Mouse (Mus musculus): ENCODE results near the gene Fam131c. TPM values are rescaled to one million over a fixed set of nuclear protein-coding genes. Genes with fewer than 3 reads are reported as not detected.
A peak's percentile ranks its signal among the peaks of the same experiment; 100 is the strongest.

The Fam131c gene
- polyA plus RNA-seq (2014; fragmentation: Nextera tagmentation; extraction: Ambion mirVana): 0.34 and 0.57 TPM in 2 replicates

DNA sequence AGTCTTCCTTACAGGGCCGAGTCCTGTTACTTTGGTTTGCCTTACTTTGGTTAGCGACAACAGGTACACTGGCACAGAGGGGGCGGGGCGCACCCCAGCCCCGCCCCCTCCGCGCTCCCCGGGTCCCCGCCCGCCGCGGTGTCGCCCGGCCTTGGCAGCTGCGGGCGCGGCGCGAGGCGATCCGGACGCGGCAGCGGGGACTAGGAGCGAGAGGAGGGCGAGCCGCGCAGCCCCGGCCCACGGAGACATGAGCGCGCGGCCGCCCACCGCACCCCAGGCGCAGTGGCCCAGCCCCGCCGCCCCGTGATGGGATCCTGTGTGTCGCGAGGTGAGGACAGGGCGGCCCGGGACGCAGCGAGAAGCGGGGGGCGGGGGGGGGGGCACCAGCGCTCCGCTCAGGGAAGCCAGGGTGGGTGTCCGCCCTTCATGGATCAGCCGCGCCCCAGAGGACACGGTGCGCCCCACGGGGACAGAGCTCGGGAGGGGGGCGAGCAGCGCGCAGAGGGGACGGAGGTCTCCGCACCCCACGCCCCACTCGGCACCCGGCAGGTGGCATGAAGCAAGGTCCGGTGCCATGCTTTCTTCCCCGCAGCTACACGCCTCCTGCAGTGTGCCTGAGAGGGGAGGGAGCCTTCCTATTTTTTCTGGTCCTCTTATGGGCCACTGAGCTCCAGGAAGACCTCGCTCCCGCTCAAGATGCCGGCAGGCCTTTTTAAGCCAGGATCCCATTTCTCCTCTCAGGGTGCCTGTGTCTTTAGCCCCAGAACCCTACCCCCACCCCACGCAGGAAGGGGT lies at the start of gene Fam131c:
Gene Fam131c (plus strand): TSS at position 224 of the 795 bp plus-strand sequence.
- Histone ChIP-seq H3K36me3 (ENCODE audit: control insufficient read depth, insufficient read depth, low read length) (no peaks in the 10 kb centered on the region), H3K27ac (replicated peaks; ENCODE audit: low read depth, low read length) (no peak within 1 kb of the TSS), H3K27me3 (ENCODE audit: control insufficient read depth, insufficient read depth, low read length) (peaks cover 41% of the 10 kb centered on the region), H3K4me1 (ENCODE audit: control insufficient read depth, insufficient read depth, low read length) (no peaks in the 10 kb centered on the region), H3K9ac (ENCODE audit: low read length) (peak within 1 kb of the TSS; percentile 44), H3K9me3 (ENCODE audit: control insufficient read depth, low read length) (no peaks in the 10 kb centered on the region), H3K4me3 (ENCODE audit: low read depth, low read length) (peak within 1 kb of the TSS; percentile 53), H3K4me2 (ENCODE audit: low read depth, severe bottlenecking) (peak within 1 kb of the TSS; percentile 90)
- no peak for DNase-seq (ENCODE audit: low spot score)
- no peak; the same call in 1 of the 2 replicates for ATAC-seq (ENCODE audit: insufficient number of reproducible peaks, low FRiP score, low TSS enrichment, low read depth)
- WGBS: under 1% methylated on average over 53 of the region's 71 CpGs

DNA sequence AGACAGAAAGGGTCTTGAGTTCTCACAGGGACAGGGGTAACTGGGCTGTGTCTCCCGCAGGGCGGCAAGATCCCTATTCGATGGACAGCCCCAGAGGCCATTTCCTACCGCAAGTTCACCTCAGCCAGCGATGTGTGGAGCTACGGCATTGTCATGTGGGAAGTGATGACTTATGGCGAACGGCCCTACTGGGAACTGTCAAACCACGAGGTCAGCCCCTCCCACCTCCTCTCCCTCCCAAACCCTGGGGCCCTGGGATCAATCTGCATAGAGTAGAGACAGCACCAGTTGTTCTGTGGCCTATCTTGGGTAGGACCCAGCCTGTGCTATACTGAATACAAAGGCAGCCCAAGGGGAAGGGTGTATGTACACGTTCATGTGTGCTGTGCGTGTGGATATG lies 45.5 kb upstream of the Fam131c start:
- peaks cover 5% of the 10 kb centered on the region; the same call in 1 of the 2 replicates for H3K36me3 ChIP-seq (ENCODE audit: control insufficient read depth, insufficient read depth, low read length)
- no peaks in the 10 kb centered on the region for H3K27me3 ChIP-seq (ENCODE audit: control insufficient read depth, insufficient read depth, low read length)
- no peak overlapping the region for H3K4me2 ChIP-seq (ENCODE audit: low read depth, severe bottlenecking)
- 82% methylated on average over 11 of the region's 11 CpGs for WGBS
- H3K27ac ChIP-seq (replicated peaks; ENCODE audit: low read depth, low read length): no peak overlapping the region
- peaks cover 24% of the 10 kb centered on the region for H3K4me1 ChIP-seq (ENCODE audit: control insufficient read depth, insufficient read depth, low read length)
- no peak overlapping the region for H3K4me3 ChIP-seq (ENCODE audit: low read depth, low read length)
- no peak overlapping the region for H3K9ac ChIP-seq (ENCODE audit: low read length)
- H3K9me3 ChIP-seq (ENCODE audit: control insufficient read depth, low read length): no peaks in the 10 kb centered on the region
- ATAC-seq (ENCODE audit: insufficient number of reproducible peaks, low FRiP score, low TSS enrichment, low read depth): no peak
- DNase-seq (ENCODE audit: low spot score): no peak

DNA sequence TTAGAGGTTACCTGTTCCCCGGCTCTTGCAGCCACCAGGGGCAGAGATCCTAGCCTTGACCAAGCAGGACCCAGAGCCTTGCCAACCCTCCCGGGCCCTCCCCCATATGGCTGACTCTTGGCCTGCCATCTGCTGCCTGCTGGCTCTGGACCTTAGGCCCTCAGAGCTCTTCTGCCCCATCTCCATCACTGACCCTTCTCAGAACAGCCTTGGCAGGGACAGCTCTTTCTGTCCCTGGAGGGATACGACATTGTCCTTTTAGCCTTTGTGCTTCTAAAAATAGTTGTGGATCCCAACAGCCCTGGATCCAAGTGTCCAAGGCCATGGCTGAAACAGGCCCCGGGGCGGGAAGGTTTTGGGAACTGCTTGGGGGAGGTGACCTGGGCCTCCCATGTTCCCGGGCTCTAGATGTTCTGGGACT lies 43.2 kb upstream of the Fam131c start:
- H3K36me3 ChIP-seq (ENCODE audit: control insufficient read depth, insufficient read depth, low read length): peaks cover 5% of the 10 kb centered on the region; the same call in 1 of the 2 replicates
- no peak overlapping the region for H3K4me2 ChIP-seq (ENCODE audit: low read depth, severe bottlenecking)
- WGBS: 91% methylated on average over 6 of the region's 6 CpGs
- H3K27me3 ChIP-seq (ENCODE audit: control insufficient read depth, insufficient read depth, low read length): no peaks in the 10 kb centered on the region
- H3K9ac ChIP-seq (ENCODE audit: low read length): no peak overlapping the region
- no peaks in the 10 kb centered on the region for H3K9me3 ChIP-seq (ENCODE audit: control insufficient read depth, low read length)
- no peak for ATAC-seq (ENCODE audit: insufficient number of reproducible peaks, low FRiP score, low TSS enrichment, low read depth)
- DNase-seq (ENCODE audit: low spot score): no peak
- no peak overlapping the region for H3K27ac ChIP-seq (replicated peaks; ENCODE audit: low read depth, low read length)
- peaks cover 24% of the 10 kb centered on the region for H3K4me1 ChIP-seq (ENCODE audit: control insufficient read depth, insufficient read depth, low read length)
- H3K4me3 ChIP-seq (ENCODE audit: low read depth, low read length): no peak overlapping the region

DNA sequence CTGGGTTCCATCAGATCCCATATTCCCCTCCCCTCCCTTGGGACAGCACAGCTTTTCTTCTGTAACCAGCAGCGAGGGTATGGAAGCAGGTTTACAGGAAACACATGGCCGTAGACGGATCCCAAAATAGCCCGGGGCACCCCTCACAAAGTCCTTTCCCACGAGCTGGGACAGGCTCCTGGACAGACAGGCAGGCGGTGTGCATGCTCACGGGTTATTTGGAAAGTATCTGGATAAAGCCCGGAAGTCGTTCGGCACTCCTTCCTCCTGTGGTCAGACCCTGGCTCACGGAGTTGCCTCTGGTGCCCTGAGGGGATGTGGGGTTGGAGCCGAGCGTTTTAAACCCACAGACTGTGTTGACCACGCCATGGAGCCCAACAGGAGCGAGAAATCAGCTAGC lies 42.4 kb upstream of the Fam131c start:
- Histone ChIP-seq H3K9me3 (ENCODE audit: control insufficient read depth, low read length) (no peaks in the 10 kb centered on the region), H3K4me1 (ENCODE audit: control insufficient read depth, insufficient read depth, low read length) (peaks cover 24% of the 10 kb centered on the region), H3K4me2 (ENCODE audit: low read depth, severe bottlenecking) (no peak overlapping the region), H3K4me3 (ENCODE audit: low read depth, low read length) (no peak overlapping the region), H3K36me3 (ENCODE audit: control insufficient read depth, insufficient read depth, low read length) (peaks cover 5% of the 10 kb centered on the region; the same call in 1 of the 2 replicates), H3K9ac (ENCODE audit: low read length) (no peak overlapping the region), H3K27me3 (ENCODE audit: control insufficient read depth, insufficient read depth, low read length) (no peaks in the 10 kb centered on the region), H3K27ac (replicated peaks; ENCODE audit: low read depth, low read length) (peak overlapping the region; percentile 79)
- no peak for ATAC-seq (ENCODE audit: insufficient number of reproducible peaks, low FRiP score, low TSS enrichment, low read depth)
- DNase-seq (ENCODE audit: low spot score): peak; percentile 56
- WGBS: 43% methylated on average over 15 of the region's 15 CpGs

DNA sequence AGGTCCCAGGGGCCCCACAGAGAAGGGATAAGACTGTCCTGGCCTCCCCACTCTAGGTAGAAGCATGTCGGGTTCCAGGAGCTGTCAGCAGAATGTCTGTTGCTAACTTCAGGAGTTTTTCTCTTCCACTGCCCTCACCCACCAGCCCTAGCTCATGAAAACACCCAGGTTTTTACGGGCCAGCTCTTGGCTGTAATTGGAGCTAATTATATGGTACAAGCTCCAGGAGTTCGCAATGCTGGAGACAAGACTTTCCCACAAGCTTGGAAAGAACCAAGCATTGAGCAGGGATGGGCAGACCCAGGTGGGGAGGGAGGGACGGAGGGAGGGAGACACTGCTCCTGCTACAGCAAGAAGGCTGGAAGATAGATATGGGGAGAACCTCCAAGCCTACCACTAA lies 40.9 kb upstream of the Fam131c start:
- 37% methylated on average over 4 of the region's 4 CpGs for WGBS
- peak; percentile 37 for DNase-seq (ENCODE audit: low spot score)
- Histone ChIP-seq H3K27me3 (ENCODE audit: control insufficient read depth, insufficient read depth, low read length) (no peaks in the 10 kb centered on the region), H3K4me2 (ENCODE audit: low read depth, severe bottlenecking) (no peak overlapping the region), H3K4me1 (ENCODE audit: control insufficient read depth, insufficient read depth, low read length) (peaks cover 24% of the 10 kb centered on the region), H3K27ac (replicated peaks; ENCODE audit: low read depth, low read length) (peak overlapping the region; percentile 50; the same call in 1 of the 2 replicates), H3K36me3 (ENCODE audit: control insufficient read depth, insufficient read depth, low read length) (peaks cover 2% of the 10 kb centered on the region; the same call in 1 of the 2 replicates), H3K9me3 (ENCODE audit: control insufficient read depth, low read length) (no peaks in the 10 kb centered on the region), H3K4me3 (ENCODE audit: low read depth, low read length) (no peak overlapping the region), H3K9ac (ENCODE audit: low read length) (no peak overlapping the region)
- no peak for ATAC-seq (ENCODE audit: insufficient number of reproducible peaks, low FRiP score, low TSS enrichment, low read depth)

DNA sequence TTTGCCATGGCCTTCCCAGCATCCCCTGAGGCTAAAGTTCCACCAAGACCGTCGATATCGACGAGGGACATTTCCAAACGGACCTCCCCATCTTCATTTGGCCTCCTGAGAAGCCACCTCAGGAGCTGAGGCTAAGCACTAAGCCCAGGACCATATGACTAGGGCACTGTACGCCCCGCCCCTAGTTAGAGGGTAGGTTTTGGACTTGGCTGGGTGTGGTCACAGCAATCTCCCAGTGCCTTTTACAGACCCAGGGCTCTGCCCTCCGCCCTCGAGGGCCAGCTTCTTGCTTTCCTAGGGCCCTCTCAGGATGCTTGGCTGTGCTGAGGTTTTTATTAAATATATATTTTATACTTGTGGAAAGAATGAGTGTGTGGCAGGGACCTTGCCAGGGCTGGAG lies 39.3 kb upstream of the Fam131c start:
- H3K27me3 ChIP-seq (ENCODE audit: control insufficient read depth, insufficient read depth, low read length): no peaks in the 10 kb centered on the region
- H3K4me3 ChIP-seq (ENCODE audit: low read depth, low read length): no peak overlapping the region
- peaks cover 30% of the 10 kb centered on the region for H3K4me1 ChIP-seq (ENCODE audit: control insufficient read depth, insufficient read depth, low read length)
- WGBS: 82% methylated on average over 9 of the region's 9 CpGs
- no peak overlapping the region for H3K4me2 ChIP-seq (ENCODE audit: low read depth, severe bottlenecking)
- no peaks in the 10 kb centered on the region for H3K9me3 ChIP-seq (ENCODE audit: control insufficient read depth, low read length)
- H3K27ac ChIP-seq (replicated peaks; ENCODE audit: low read depth, low read length): no peak overlapping the region
- no peak for DNase-seq (ENCODE audit: low spot score)
- ATAC-seq (ENCODE audit: insufficient number of reproducible peaks, low FRiP score, low TSS enrichment, low read depth): no peak
- H3K9ac ChIP-seq (ENCODE audit: low read length): no peak overlapping the region
- no peaks in the 10 kb centered on the region for H3K36me3 ChIP-seq (ENCODE audit: control insufficient read depth, insufficient read depth, low read length)

DNA sequence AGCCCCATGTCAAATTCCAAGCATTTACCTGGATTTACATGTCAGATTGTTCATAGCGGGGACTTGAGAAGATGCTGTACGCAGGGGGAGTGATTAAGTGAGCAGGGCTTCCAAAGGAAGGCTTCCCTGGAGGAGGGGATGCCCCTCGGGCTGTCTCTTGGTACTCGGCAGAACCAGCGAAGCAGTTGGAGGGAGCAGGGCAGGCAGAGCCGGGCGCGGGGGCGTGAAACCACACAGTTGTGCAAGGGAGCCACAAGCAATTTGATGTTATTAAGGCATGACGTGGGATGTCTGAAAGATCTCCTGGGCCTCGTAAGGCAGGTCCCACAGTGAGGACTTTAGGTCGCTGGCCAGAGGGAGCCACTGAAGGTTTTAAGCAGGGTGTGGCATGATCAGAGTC lies 38.1 kb upstream of the Fam131c start:
- Histone ChIP-seq H3K4me3 (ENCODE audit: low read depth, low read length) (no peak overlapping the region), H3K4me2 (ENCODE audit: low read depth, severe bottlenecking) (no peak overlapping the region), H3K27me3 (ENCODE audit: control insufficient read depth, insufficient read depth, low read length) (no peaks in the 10 kb centered on the region), H3K9ac (ENCODE audit: low read length) (no peak overlapping the region), H3K36me3 (ENCODE audit: control insufficient read depth, insufficient read depth, low read length) (no peaks in the 10 kb centered on the region), H3K9me3 (ENCODE audit: control insufficient read depth, low read length) (no peaks in the 10 kb centered on the region), H3K27ac (replicated peaks; ENCODE audit: low read depth, low read length) (no peak overlapping the region), H3K4me1 (ENCODE audit: control insufficient read depth, insufficient read depth, low read length) (peaks cover 31% of the 10 kb centered on the region)
- no peak for ATAC-seq (ENCODE audit: insufficient number of reproducible peaks, low FRiP score, low TSS enrichment, low read depth)
- 60% methylated on average over 12 of the region's 12 CpGs for WGBS
- DNase-seq (ENCODE audit: low spot score): no peak

DNA sequence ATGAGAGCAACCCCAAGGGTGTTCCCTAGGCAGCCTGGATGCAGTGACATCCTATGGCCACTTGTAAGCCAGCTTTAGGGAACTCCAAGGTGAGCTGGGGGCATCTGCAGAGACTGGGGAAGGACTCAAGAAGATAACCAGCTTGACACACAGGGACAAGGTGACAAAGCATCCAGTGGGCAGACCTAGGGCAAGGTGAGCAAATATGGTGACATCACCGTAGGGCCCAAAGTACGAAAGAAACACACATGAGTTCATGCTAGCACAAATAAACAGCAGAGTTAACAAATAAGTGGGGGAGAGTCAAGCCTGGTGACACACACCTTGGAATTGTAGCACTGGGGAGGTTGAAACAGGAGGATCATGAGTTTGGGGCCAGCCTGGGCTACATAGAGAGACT lies 36.6 kb upstream of the Fam131c start:
- no peaks in the 10 kb centered on the region for H3K36me3 ChIP-seq (ENCODE audit: control insufficient read depth, insufficient read depth, low read length)
- 92% methylated on average over 2 of the region's 2 CpGs for WGBS
- no peak overlapping the region for H3K27ac ChIP-seq (replicated peaks; ENCODE audit: low read depth, low read length)
- H3K9ac ChIP-seq (ENCODE audit: low read length): no peak overlapping the region
- ATAC-seq (ENCODE audit: insufficient number of reproducible peaks, low FRiP score, low TSS enrichment, low read depth) (no peak), DNase-seq (ENCODE audit: low spot score) (no peak)
- no peaks in the 10 kb centered on the region for H3K27me3 ChIP-seq (ENCODE audit: control insufficient read depth, insufficient read depth, low read length)
- H3K4me1 ChIP-seq (ENCODE audit: control insufficient read depth, insufficient read depth, low read length): peaks cover 23% of the 10 kb centered on the region
- no peaks in the 10 kb centered on the region for H3K9me3 ChIP-seq (ENCODE audit: control insufficient read depth, low read length)
- no peak overlapping the region for H3K4me2 ChIP-seq (ENCODE audit: low read depth, severe bottlenecking)
- no peak overlapping the region for H3K4me3 ChIP-seq (ENCODE audit: low read depth, low read length)

Data from limb, embryonic 11.5 days (tissue).